Mouse (Mus musculus): Measurements from ENCODE around the gene Gm49369. TPM values are rescaled to one million over a fixed set of nuclear protein-coding genes. Genes with fewer than 3 reads are reported as not detected.

The Gm49369 gene
- polyA plus RNA-seq, 1 experiment from 2014 or later, result 0.80 TPM

DNA sequence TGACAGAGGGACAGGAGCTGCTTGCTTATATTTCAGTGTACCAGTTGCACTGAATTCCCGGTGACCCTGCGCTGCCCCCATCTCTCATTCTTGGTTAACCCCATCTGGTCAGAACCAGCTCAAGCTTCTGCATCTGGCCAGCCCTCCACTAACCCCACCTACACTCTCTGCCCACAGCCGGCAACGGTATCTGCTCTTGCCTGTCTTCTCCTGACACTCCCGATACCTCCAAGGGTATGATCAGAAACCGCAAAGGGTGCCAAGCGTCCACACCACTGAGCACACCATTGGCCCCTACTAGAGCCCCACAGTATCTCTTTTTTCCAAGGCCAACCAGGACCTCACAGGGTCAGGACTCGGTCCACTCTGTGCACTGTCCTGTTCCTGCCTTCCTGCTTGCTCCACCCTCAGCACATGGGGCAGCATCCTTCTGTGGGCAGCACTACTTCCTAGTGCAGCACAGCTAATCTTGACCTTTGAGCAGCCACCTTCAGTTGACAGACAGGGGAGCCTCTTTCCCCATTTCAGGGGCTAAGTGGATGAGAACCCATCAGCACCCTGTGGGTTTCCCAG, 27.7 kb downstream of the Gm49369 start:
- no peak overlapping the region for H3K27ac ChIP-seq (replicated peaks)
- peak; percentile 26; the same call in 1 of the 2 replicates for ATAC-seq (ENCODE audit: low FRiP score, low TSS enrichment)
- no peaks in the 10 kb centered on the region for H3K4me1 ChIP-seq (replicated peaks; ENCODE audit: control insufficient read depth, insufficient read depth)
- no peak for DNase-seq (ENCODE audit: low spot score)
- no peak overlapping the region for H3K4me3 ChIP-seq (ENCODE audit: low read depth, low read length)
- no peak overlapping the region for H3K4me2 ChIP-seq (replicated peaks; ENCODE audit: low read depth)
- WGBS, result 50% methylated on average over 8 of the region's 8 CpGs
- no peaks in the 10 kb centered on the region for H3K9me3 ChIP-seq (ENCODE audit: control insufficient read depth, low read length)
- H3K27me3 ChIP-seq (ENCODE audit: control insufficient read depth, insufficient read depth, low read length), result no peaks in the 10 kb centered on the region
- H3K9ac ChIP-seq (ENCODE audit: low read length), result no peak overlapping the region
- no peak for TF ChIP-seq CTCF (IDR thresholded peaks at IDR 0.05; ENCODE audit: low read depth)
- no peak for TF ChIP-seq EP300 (optimal IDR thresholded peaks at IDR 0.05)
- H3K36me3 ChIP-seq (ENCODE audit: control insufficient read depth, insufficient read depth, low read length), result no peaks in the 10 kb centered on the region

DNA sequence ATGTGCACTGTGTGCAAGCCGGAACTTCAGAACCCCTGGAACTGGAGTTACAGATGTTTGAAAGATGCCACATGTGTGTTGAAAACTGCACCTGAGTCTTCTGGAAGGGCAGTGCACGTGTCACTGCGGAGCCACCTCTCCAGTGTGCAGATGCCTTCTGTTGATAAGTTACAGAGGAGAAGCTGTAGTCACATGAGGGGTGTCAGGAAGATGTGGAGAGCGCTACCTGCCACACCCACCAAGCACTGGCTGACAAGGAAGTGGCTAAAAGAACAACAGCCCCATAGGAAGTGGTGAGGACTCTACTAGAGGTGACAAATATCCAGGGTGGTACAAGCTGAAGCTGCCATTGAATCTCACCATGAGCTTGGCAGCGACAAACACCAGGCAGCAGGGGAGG, 28.6 kb downstream of the Gm49369 start:
- no peak for ATAC-seq (ENCODE audit: low FRiP score, low TSS enrichment)

DNA sequence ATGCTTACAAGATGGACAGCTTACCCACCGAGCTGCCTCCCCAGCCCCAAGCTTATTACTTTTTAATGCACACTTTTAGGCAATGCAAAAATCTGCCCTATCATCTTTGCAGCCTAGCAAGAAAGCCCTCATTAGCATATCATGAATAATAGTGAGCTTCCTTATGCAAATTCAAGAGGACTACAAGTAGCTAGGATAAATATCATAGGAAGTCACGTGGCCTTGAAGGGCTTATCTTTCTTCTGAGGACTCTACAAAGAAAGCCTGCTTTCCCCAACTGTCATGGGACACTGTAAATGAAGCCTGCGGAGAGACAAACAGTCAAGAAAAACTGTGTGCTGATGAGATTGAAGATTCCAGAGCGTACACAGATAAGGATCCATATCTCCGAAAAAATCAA, 30.9 kb downstream of the Gm49369 start:
- H3K4me2 ChIP-seq (replicated peaks; ENCODE audit: low read depth), result no peak overlapping the region
- TF ChIP-seq CTCF (IDR thresholded peaks at IDR 0.05; ENCODE audit: low read depth), result no peak
- TF ChIP-seq EP300 (optimal IDR thresholded peaks at IDR 0.05), result no peak
- no peaks in the 10 kb centered on the region for H3K36me3 ChIP-seq (ENCODE audit: control insufficient read depth, insufficient read depth, low read length)
- WGBS, result 55% methylated on average over 5 of the region's 5 CpGs
- no peak overlapping the region for H3K27ac ChIP-seq (replicated peaks)
- ATAC-seq (ENCODE audit: low FRiP score, low TSS enrichment) (no peak), DNase-seq (ENCODE audit: low spot score) (no peak)
- no peaks in the 10 kb centered on the region; the same call in 1 of the 2 replicates for H3K4me1 ChIP-seq (replicated peaks; ENCODE audit: control insufficient read depth, insufficient read depth)
- no peaks in the 10 kb centered on the region for H3K27me3 ChIP-seq (ENCODE audit: control insufficient read depth, insufficient read depth, low read length)
- no peak overlapping the region for H3K9ac ChIP-seq (ENCODE audit: low read length)
- no peaks in the 10 kb centered on the region for H3K9me3 ChIP-seq (ENCODE audit: control insufficient read depth, low read length)
- no peak overlapping the region for H3K4me3 ChIP-seq (ENCODE audit: low read depth, low read length)

More for the DNA sequence above, 28.6 kb downstream of the Gm49369 start:
- no peak overlapping the region for H3K4me2 ChIP-seq (replicated peaks; ENCODE audit: low read depth)
- TF ChIP-seq EP300 (optimal IDR thresholded peaks at IDR 0.05) (no peak), CTCF (IDR thresholded peaks at IDR 0.05; ENCODE audit: low read depth) (no peak)
- no peaks in the 10 kb centered on the region for H3K9me3 ChIP-seq (ENCODE audit: control insufficient read depth, low read length)
- H3K9ac ChIP-seq (ENCODE audit: low read length), result no peak overlapping the region
- WGBS, result 60% methylated on average over 5 of the region's 5 CpGs
- H3K4me1 ChIP-seq (replicated peaks; ENCODE audit: control insufficient read depth, insufficient read depth), result no peaks in the 10 kb centered on the region; the same call in 1 of the 2 replicates
- no peak for DNase-seq (ENCODE audit: low spot score)
- no peaks in the 10 kb centered on the region for H3K36me3 ChIP-seq (ENCODE audit: control insufficient read depth, insufficient read depth, low read length)
- H3K27me3 ChIP-seq (ENCODE audit: control insufficient read depth, insufficient read depth, low read length), result no peaks in the 10 kb centered on the region
- no peak overlapping the region for H3K27ac ChIP-seq (replicated peaks)
- no peak overlapping the region for H3K4me3 ChIP-seq (ENCODE audit: low read depth, low read length)

DNA sequence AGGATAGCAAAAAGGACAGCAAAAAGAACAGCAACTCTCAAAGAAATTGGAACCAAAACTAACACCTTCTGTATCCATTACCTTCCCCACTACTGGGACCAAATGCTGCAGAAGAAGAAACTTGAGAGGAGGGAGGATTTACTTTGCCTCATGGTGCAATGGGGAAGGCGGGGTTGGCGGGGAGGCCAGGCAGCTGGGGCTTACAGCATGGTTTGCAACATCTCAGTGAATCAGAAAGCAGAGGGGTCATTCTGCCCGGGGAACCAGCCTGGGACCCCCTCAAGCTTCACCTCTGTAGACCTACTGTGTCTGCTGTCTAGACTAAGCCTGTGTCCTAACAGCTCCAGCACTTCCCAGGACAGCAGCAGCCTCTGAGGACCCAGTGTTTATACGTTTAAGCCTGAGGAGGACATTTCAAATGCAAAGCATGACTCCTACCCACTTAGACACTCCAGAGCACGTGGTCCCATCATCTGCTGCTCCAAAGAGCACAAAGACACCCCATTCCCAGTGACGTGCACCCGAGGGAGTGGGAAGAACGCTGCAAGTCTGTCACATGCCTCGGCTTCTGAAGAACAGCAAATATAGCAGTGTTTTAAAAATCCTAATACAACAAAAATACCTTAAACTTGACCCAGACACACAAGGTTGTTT, 33.0 kb downstream of the Gm49369 start:
- Histone ChIP-seq H3K9me3 (ENCODE audit: control insufficient read depth, low read length) (no peaks in the 10 kb centered on the region), H3K27me3 (ENCODE audit: control insufficient read depth, insufficient read depth, low read length) (no peaks in the 10 kb centered on the region), H3K9ac (ENCODE audit: low read length) (no peak overlapping the region), H3K36me3 (ENCODE audit: control insufficient read depth, insufficient read depth, low read length) (no peaks in the 10 kb centered on the region), H3K4me1 (replicated peaks; ENCODE audit: control insufficient read depth, insufficient read depth) (no peaks in the 10 kb centered on the region; the same call in 1 of the 2 replicates), H3K4me3 (ENCODE audit: low read depth, low read length) (no peak overlapping the region), H3K27ac (replicated peaks) (no peak overlapping the region), H3K4me2 (replicated peaks; ENCODE audit: low read depth) (no peak overlapping the region)
- TF ChIP-seq EP300 (optimal IDR thresholded peaks at IDR 0.05), result no peak
- TF ChIP-seq CTCF (IDR thresholded peaks at IDR 0.05; ENCODE audit: low read depth), result no peak
- ATAC-seq (ENCODE audit: low FRiP score, low TSS enrichment) (peak; percentile 47; the same call in 1 of the 2 replicates), DNase-seq (ENCODE audit: low spot score) (no peak)
- WGBS, result 25% methylated on average over 9 of the region's 9 CpGs

DNA sequence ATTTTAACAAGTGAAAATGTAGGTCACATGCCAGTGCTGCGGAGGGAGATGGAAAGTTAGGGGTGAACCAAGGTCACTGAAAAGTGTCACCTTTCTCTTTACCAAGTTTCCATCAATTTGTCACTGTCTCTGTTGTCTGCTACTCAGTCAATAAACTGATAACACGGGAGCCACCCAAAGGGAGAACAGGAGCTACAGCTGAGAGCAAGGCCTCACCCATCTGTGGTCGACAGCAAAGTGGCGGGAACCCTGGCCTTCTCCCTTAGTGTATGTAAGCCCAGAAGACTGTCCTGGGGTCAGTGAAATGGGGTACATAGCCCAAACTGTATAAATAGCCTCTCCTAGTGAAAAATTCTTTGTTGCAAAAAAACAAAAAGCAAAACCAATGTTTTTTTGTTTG, 34.9 kb downstream of the Gm49369 start:
- no peak for ATAC-seq (ENCODE audit: low FRiP score, low TSS enrichment)
- no peaks in the 10 kb centered on the region for H3K9me3 ChIP-seq (ENCODE audit: control insufficient read depth, low read length)
- H3K27me3 ChIP-seq (ENCODE audit: control insufficient read depth, insufficient read depth, low read length), result no peaks in the 10 kb centered on the region
- no peak for TF ChIP-seq CTCF (IDR thresholded peaks at IDR 0.05; ENCODE audit: low read depth)
- no peak for TF ChIP-seq EP300 (optimal IDR thresholded peaks at IDR 0.05)
- 63% methylated on average over 4 of the region's 4 CpGs for WGBS
- no peak for DNase-seq (ENCODE audit: low spot score)
- no peak overlapping the region for H3K4me2 ChIP-seq (replicated peaks; ENCODE audit: low read depth)
- H3K27ac ChIP-seq (replicated peaks), result no peak overlapping the region
- no peaks in the 10 kb centered on the region; the same call in 1 of the 2 replicates for H3K4me1 ChIP-seq (replicated peaks; ENCODE audit: control insufficient read depth, insufficient read depth)
- H3K36me3 ChIP-seq (ENCODE audit: control insufficient read depth, insufficient read depth, low read length), result no peaks in the 10 kb centered on the region
- no peak overlapping the region for H3K4me3 ChIP-seq (ENCODE audit: low read depth, low read length)
- H3K9ac ChIP-seq (ENCODE audit: low read length), result no peak overlapping the region

DNA sequence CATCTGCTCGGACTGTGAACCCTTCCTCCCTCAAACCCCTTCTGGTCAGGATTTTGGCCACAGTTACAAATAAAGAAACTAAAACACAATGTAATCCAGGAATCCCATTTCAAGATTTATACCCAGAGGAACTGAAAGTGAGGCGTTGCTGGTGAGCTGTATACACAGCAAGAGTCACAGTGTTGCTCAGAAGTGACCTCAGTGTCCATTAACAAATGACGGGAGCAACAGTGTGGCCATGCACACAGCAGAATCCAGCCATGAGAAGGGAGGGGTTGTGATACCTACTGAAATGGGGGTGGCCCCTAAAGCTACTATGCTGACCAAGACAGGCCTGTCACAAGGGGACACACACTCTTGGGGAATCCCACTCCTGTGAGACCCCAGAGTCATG, 40.2 kb downstream of the Gm49369 start:
- Histone ChIP-seq H3K4me3 (ENCODE audit: low read depth, low read length) (no peak overlapping the region), H3K4me1 (replicated peaks; ENCODE audit: control insufficient read depth, insufficient read depth) (no peaks in the 10 kb centered on the region), H3K27ac (replicated peaks) (peak overlapping the region; percentile 69), H3K27me3 (ENCODE audit: control insufficient read depth, insufficient read depth, low read length) (no peaks in the 10 kb centered on the region), H3K36me3 (ENCODE audit: control insufficient read depth, insufficient read depth, low read length) (no peaks in the 10 kb centered on the region), H3K9me3 (ENCODE audit: control insufficient read depth, low read length) (no peaks in the 10 kb centered on the region), H3K9ac (ENCODE audit: low read length) (no peak overlapping the region), H3K4me2 (replicated peaks; ENCODE audit: low read depth) (no peak overlapping the region)
- TF ChIP-seq CTCF (IDR thresholded peaks at IDR 0.05; ENCODE audit: low read depth) (no peak), EP300 (optimal IDR thresholded peaks at IDR 0.05) (no peak)
- no peak for DNase-seq (ENCODE audit: low spot score)
- WGBS, result 49% methylated on average over 3 of the region's 3 CpGs
- no peak for ATAC-seq (ENCODE audit: low FRiP score, low TSS enrichment)
